Mouse (Mus musculus) myocyte (in vitro differentiated cells): ENCODE measurements at regions not wholly inside any gene's neighbourhood (a gene's known extent, or its start where the extent isn't known, plus 50 kb on each side); places are given as distances from the start of the nearest gene placed in this dataset.

Experiments used
- CEBPB ChIP-seq: IDR thresholded peaks from 2 replicates; pipeline ENCODE4 v1.6.1; 2011; ENCODE audit warnings: mild to moderate bottlenecking, moderate library complexity; ENCODE audit not compliant: poor library complexity, insufficient read depth, severe bottlenecking
- MYOG ChIP-seq, 3 experiments: IDR thresholded peaks; one replicate each; pipeline ENCODE4 v1.6.1; 2011; ENCODE audit warnings: control low read depth in 2 of 3, low read depth in 2 of 3, mild to moderate bottlenecking in 2 of 3; ENCODE audit not compliant: insufficient read length in 2 of 3, control insufficient read depth in 1 of 3, insufficient read depth in 1 of 3
- USF1 ChIP-seq: IDR thresholded peaks from one replicate; pipeline ENCODE4 v1.6.1; 2011; ENCODE audit warnings: low read depth, mild to moderate bottlenecking, control low read depth, moderate library complexity

DNA sequence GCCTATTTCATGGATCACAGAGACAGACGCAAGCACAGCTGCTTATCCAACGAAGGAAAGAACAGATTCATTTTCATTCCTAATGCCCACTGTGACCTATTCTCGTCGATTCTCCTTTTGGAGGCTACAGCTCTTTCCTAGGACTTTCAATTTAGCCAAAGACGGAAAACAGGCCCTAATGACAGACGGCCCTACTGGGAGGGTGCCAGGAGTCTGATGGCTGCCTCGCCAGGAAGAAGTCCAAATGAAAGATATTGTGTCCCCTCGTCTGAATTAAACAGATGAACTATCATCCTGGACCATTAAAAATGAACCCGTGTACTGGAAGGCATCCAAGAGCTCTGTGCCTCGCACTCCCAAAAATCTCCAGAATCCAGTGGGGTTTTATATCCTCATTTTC is 89.5 kb upstream of the Kdm8 start:
- TF ChIP-seq USF1 (no peak), CEBPB (no peak), MYOG (IDR thresholded peaks at IDR 0.05; ENCODE audit: control insufficient read depth in 1 of 3, insufficient read depth in 1 of 3, insufficient read length in 2 of 3, low read depth in 2 of 3) (no peak)
